In the genomic region with DNA sequence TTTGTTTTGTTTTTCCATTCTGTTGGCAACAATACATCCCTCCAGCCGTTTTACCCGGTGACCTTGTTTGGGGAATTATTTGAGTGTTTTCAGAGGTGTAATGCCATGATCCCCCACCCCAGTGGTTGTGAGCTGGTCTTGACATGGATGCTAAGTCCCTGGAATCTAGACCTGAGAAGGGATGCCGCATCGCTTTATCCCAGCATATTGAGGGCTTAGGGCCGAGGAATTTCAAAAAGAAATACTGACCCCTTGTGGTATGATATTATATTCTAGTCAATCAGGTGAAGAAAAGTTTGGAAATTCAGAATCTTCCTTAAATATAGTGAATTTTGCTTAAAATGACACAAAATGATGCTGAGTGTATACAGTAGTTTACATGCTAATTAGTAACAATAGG, we compare ENCODE assay signal across 8 mouse cellular contexts.
DNase-seq lines count a peak whose midpoint lies in the region; ATAC-seq and TF ChIP-seq lines count a peak whose summit lies in the region.

No protein-coding gene starts in this region.

- no peaks in the 10 kb centered on the region for H3K36me3 ChIP-seq in liver, embryonic 14.5 days (replicated peaks; ENCODE audit: control insufficient read depth, insufficient read depth, low read depth)
- no peaks in the 10 kb centered on the region for H3K36me3 ChIP-seq in forebrain, postnatal 0 days (ENCODE audit: insufficient read depth)
- no peaks in the 10 kb centered on the region for H3K36me3 ChIP-seq in liver, embryonic 11.5 days (ENCODE audit: control insufficient read depth, insufficient read depth, low read length)

- H3K9me3 ChIP-seq in liver, embryonic 14.5 days (ENCODE audit: control insufficient read depth, low read length), result no peaks in the 10 kb centered on the region
- H3K9me3 ChIP-seq in forebrain, postnatal 0 days (ENCODE audit: low read length), result no peaks in the 10 kb centered on the region
- H3K9me3 ChIP-seq in liver, embryonic 11.5 days (ENCODE audit: control insufficient read depth, low read length), result no peaks in the 10 kb centered on the region

- intact Hi-C loops in gastrocnemius, postnatal 14 days (cut with DNase I; ENCODE audit: low total_unique reads), result loop anchor here (5.0 kb wide), 2 partner anchors 145 to 230 kb away; no protein-coding TSS in a partner anchor

- no peaks in the 10 kb centered on the region for H3K4me1 ChIP-seq in liver, embryonic 14.5 days (replicated peaks; ENCODE audit: control insufficient read depth in 2 of 2, insufficient read depth in 2 of 2, low read length in 1 of 2)
- H3K4me1 ChIP-seq in forebrain, postnatal 0 days (ENCODE audit: insufficient read depth), result no peaks in the 10 kb centered on the region; the same call in 1 of the 2 replicates
- no peaks in the 10 kb centered on the region for H3K4me1 ChIP-seq in liver, embryonic 11.5 days (replicated peaks; ENCODE audit: control insufficient read depth, insufficient read depth, low read length)

- no peak overlapping the region for H3K4me3 ChIP-seq in liver, embryonic 14.5 days (ENCODE audit: insufficient read depth in 1 of 2, low read depth in 2 of 2, low read length in 2 of 2)
- no peak overlapping the region for H3K4me3 ChIP-seq in forebrain, postnatal 0 days (ENCODE audit: low read depth, low read length)
- no peak overlapping the region for H3K4me3 ChIP-seq in liver, embryonic 11.5 days (ENCODE audit: low read depth, low read length)

- no peak overlapping the region for H3K4me2 ChIP-seq in liver, embryonic 14.5 days (ENCODE audit: low read depth)
- no peak overlapping the region for H3K4me2 ChIP-seq in forebrain, postnatal 0 days (ENCODE audit: low read depth)
- no peak overlapping the region for H3K4me2 ChIP-seq in liver, embryonic 11.5 days

- WGBS in liver, embryonic 14.5 days (ENCODE audit: insufficient replicate concordance), result 32% methylated on average over 5 of the region's 5 CpGs
- WGBS in forebrain, postnatal 0 days, result 18% methylated on average over 5 of the region's 5 CpGs
- 43% methylated on average over 5 of the region's 5 CpGs for WGBS in liver, embryonic 11.5 days

- DNase-seq in liver, embryonic 14.5 days (ENCODE audit: low read depth in 3 of 3, low spot score in 3 of 3), result no peak
- no peak for DNase-seq in liver
- peak; percentile 33 for DNase-seq in c-Kit-positive CD71-positive TER-119-positive erythroid progenitor cells, embryonic 14.5 days (ENCODE audit: low spot score)
- DNase-seq in forebrain, postnatal 0 days, result peak; percentile 63
- DNase-seq in retina, adult 2 months (ENCODE audit: low read depth, low spot score), result peak; percentile 37
- DNase-seq in gastrocnemius, postnatal 25 days, result no peak
- no peak for DNase-seq in gastrocnemius, postnatal 14 days
- no peak for DNase-seq in liver, embryonic 11.5 days (ENCODE audit: low spot score)

- no peak for ATAC-seq in liver, embryonic 14.5 days (ENCODE audit: insufficient read depth)
- peak; percentile 66; the same call in 1 of the 2 replicates for ATAC-seq in forebrain, postnatal 0 days
- ATAC-seq in liver, embryonic 11.5 days (replicated peaks; ENCODE audit: low FRiP score), result no peak

- no peaks in the 10 kb centered on the region for H3K27me3 ChIP-seq in liver, embryonic 14.5 days (ENCODE audit: control insufficient read depth, insufficient read depth, low read length)
- no peaks in the 10 kb centered on the region for H3K27me3 ChIP-seq in forebrain, postnatal 0 days (ENCODE audit: insufficient read depth, low read length)
- H3K27me3 ChIP-seq in liver, embryonic 11.5 days (replicated peaks; ENCODE audit: control insufficient read depth, insufficient read depth, low read length), result no peaks in the 10 kb centered on the region

- TF ChIP-seq CTCF in liver, embryonic 14.5 days (IDR thresholded peaks at IDR 0.05; ENCODE audit: low read depth), result peak; percentile 14; the same call in 1 of the 2 replicates
- TF ChIP-seq CTCF in forebrain, postnatal 0 days (IDR thresholded peaks at IDR 0.05; ENCODE audit: low read depth), result peak; percentile 68

- no peak overlapping the region for H3K9ac ChIP-seq in liver, embryonic 14.5 days (replicated peaks)
- no peak overlapping the region for H3K9ac ChIP-seq in forebrain, postnatal 0 days
- no peak overlapping the region for H3K9ac ChIP-seq in liver, embryonic 11.5 days (ENCODE audit: low read depth, low read length)

- TF ChIP-seq EP300 in liver, embryonic 14.5 days (IDR thresholded peaks at IDR 0.05; ENCODE audit: low read depth), result no peak

- no peak overlapping the region for H3K27ac ChIP-seq in liver, embryonic 14.5 days
- H3K27ac ChIP-seq in forebrain, postnatal 0 days (ENCODE audit: low read depth, low read length), result no peak overlapping the region
- no peak overlapping the region for H3K27ac ChIP-seq in liver, embryonic 11.5 days (ENCODE audit: low read depth, low read length)

Comparison
In these comparisons a context has a peak if more than half of its experiments do, and no peak if none do; other contexts are left out.
1. DNase-seq: peak in c-Kit-positive CD71-positive TER-119-positive erythroid progenitor cells, embryonic 14.5 days (single experiment), forebrain, postnatal 0 days (single experiment) and retina, adult 2 months (single experiment); none in liver, embryonic 14.5 days (0 of 3), liver (single experiment), gastrocnemius, postnatal 25 days (single experiment), gastrocnemius, postnatal 14 days (single experiment) and liver, embryonic 11.5 days (single experiment).